In the genomic region with DNA sequence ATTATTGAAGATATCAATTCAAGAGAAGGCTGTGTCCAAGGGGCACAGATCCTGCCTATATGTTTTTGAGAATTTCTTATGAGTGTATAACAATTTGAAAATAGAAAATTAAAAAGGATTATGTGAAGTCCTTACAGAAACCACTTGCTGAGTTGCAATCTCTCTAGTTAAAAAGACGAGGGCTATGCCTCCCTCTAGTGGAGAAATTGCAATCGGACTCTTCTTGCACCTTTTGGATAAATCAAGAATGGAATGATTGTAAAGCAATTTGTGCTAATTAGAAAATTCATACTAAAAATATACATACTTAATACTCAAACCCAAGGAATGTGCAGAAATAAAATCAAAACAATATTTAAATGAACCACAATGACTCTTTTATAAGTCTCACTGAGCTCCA, we compare ENCODE assay signal across 11 mouse cellular contexts. TPM values are rescaled to one million over a fixed set of nuclear protein-coding genes. Genes with fewer than 3 reads are reported as not detected.
DNase-seq lines count a peak whose midpoint lies in the region; ATAC-seq and TF ChIP-seq lines count a peak whose summit lies in the region.
"Had no signal": no experiment of that assay in that cellular context is flagged by ENCODE, and none has a peak within 500 bp of the region (broad histone marks: within the 10 kb centered on the region; RNA-seq: fewer than 3 reads in every experiment).

No protein-coding gene starts in this region.

- H3K36me3 ChIP-seq in midbrain, postnatal 0 days (ENCODE audit: insufficient read depth, low read length) = no peaks in the 10 kb centered on the region
- no peaks in the 10 kb centered on the region for H3K36me3 ChIP-seq in midbrain, embryonic 13.5 days

- H3K27me3 ChIP-seq in midbrain, postnatal 0 days (ENCODE audit: insufficient read depth, low read length) = no peaks in the 10 kb centered on the region
- H3K27me3 ChIP-seq in midbrain, embryonic 13.5 days = no peaks in the 10 kb centered on the region

- H3K4me1 ChIP-seq in midbrain, postnatal 0 days (ENCODE audit: insufficient read depth, low read length) = no peaks in the 10 kb centered on the region
- H3K4me1 ChIP-seq in midbrain, embryonic 13.5 days (replicated peaks) = no peaks in the 10 kb centered on the region

- H3K27ac ChIP-seq in midbrain, postnatal 0 days (ENCODE audit: low read depth, low read length) = no peak overlapping the region
- H3K27ac ChIP-seq in midbrain, embryonic 13.5 days = no peak overlapping the region

- WGBS in midbrain, postnatal 0 days = 16% methylated on average over 2 of the region's 2 CpGs
- WGBS in midbrain, embryonic 13.5 days = 22% methylated on average over 2 of the region's 2 CpGs

- no peaks in the 10 kb centered on the region for H3K9me3 ChIP-seq in midbrain, postnatal 0 days (ENCODE audit: low read length)
- no peaks in the 10 kb centered on the region for H3K9me3 ChIP-seq in midbrain, embryonic 13.5 days

- no peak overlapping the region for H3K4me3 ChIP-seq in midbrain, postnatal 0 days (ENCODE audit: low read depth, low read length)
- no peak overlapping the region for H3K4me3 ChIP-seq in midbrain, embryonic 13.5 days (replicated peaks)

- peak; percentile 77 for TF ChIP-seq CTCF in midbrain, postnatal 0 days (IDR thresholded peaks at IDR 0.05)

- peak; percentile 30 for DNase-seq in kidney, adult 9 months
- no peak for DNase-seq in kidney, postnatal 4 days
- DNase-seq in midbrain, postnatal 0 days (ENCODE audit: low spot score) = peak; percentile 55
- peak; percentile 1 for DNase-seq in c-Kit-positive CD71-negative TER-119-negative erythroid progenitor cells, embryonic 14.5 days (ENCODE audit: low read depth)
- DNase-seq in right cerebral cortex, postnatal 14 days = peak; percentile 4
- no peak for DNase-seq in frontal cortex, postnatal 25 days (ENCODE audit: low spot score in 2 of 2)
- DNase-seq: adrenal gland, postnatal 36 days had no signal

- ATAC-seq in midbrain, postnatal 0 days (ENCODE audit: low FRiP score) = no peak
- no peak for ATAC-seq in midbrain, embryonic 13.5 days

- H3K4me2 ChIP-seq in midbrain, postnatal 0 days (ENCODE audit: low read depth, low read length, poor library complexity, severe bottlenecking) = no peak overlapping the region
- no peak overlapping the region for H3K4me2 ChIP-seq in midbrain, embryonic 13.5 days (replicated peaks)
- H3K4me2 ChIP-seq: liver, embryonic 11.5 days had no signal

- no peak overlapping the region for H3K9ac ChIP-seq in midbrain, postnatal 0 days (replicated peaks; ENCODE audit: low read length, poor library complexity, severe bottlenecking)
- no peak overlapping the region for H3K9ac ChIP-seq in midbrain, embryonic 13.5 days (replicated peaks)

RNA-seq across cellular contexts. Expression of a gene that starts 27.4 kb away (rescaled TPM):
- total RNA-seq in midbrain, postnatal 0 days (2014; rRNA removed) = 0.85 TPM in 1 of 2 replicates, not detected in the other
- not detected in 2 replicates for polyA plus RNA-seq in midbrain, postnatal 0 days (2015; fragmentation: Nextera tagmentation; extraction: Ambion mirVana)
- not detected in 2 replicates for polyA plus RNA-seq in midbrain, embryonic 13.5 days (2015; fragmentation: Nextera tagmentation; extraction: Ambion mirVana)
- total RNA-seq: adrenal gland, postnatal 36 days; hematopoietic stem cell, adult 5-6 weeks had no signal
- polyA plus RNA-seq: liver, embryonic 11.5 days; neural tube, embryonic 14.5 days had no signal

Comparison
In these comparisons a context has a peak if more than half of its experiments do, and no peak if none do; other contexts are left out.
1. DNase-seq: peak in kidney, adult 9 months (single experiment), midbrain, postnatal 0 days (single experiment), c-Kit-positive CD71-negative TER-119-negative erythroid progenitor cells, embryonic 14.5 days (single experiment) and right cerebral cortex, postnatal 14 days (single experiment); none in kidney, postnatal 4 days (0 of 2) and frontal cortex, postnatal 25 days (0 of 2).